Mouse (Mus musculus) spleen, adult 2 months (tissue): ENCODE measurements around the gene Ntrk3.

Experiments used
- CTCF ChIP-seq: fragments of 200-500 bp; IDR thresholded peaks from 2 replicates; pipeline ENCODE4 v1.5.1; 2011; ENCODE audit warnings: mild to moderate bottlenecking, inconsistent platforms; ENCODE audit not compliant: insufficient read depth, insufficient read length, insufficient replicate concordance; ENCODE audit errors: extremely low read depth
- POLR2A ChIP-seq: fragments of 200-500 bp; IDR thresholded peaks from 2 replicates; pipeline ENCODE4 v1.6.1; 2011; ENCODE audit warnings: low read depth, low read length, inconsistent platforms

DNA sequence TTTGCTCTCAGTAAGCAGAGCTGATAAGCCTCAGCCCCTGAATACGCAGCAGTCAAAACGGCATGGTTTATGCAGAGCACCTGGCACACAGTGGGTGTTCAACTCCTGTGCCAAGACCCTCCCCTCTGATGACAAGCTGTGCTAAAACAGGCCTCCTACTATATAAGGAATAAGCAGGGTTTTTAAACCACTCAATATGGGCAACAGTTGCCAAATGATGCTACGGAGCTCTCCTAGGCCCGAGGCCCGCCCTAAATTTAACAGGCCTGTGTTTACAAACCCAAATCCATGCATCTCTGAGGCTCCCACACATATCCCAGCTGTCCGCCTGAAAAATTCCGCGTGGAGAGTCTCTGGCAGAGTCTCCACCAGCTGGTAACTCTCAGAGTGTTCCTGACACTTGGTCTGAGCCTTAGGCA, 19.6 kb downstream of the Ntrk3 start:
- TF ChIP-seq CTCF (no peak), POLR2A (no peak)
